Mouse (Mus musculus) cerebellum, adult 9-11 months (tissue): ENCODE measurements around the gene Akna.

ENCODE experiments used
- DNase-seq: peaks from one replicate; pipeline ENCODE4 v3.0.0; 2022

The Akna gene

GRCm38 (mm10) chr4:63409317-63409907 lies 6.3 kb upstream of the Akna start:
- no peak for DNase-seq

GRCm38 (mm10) chr4:63408649-63409048 lies 5.5 kb upstream of the Akna start:
- DNase-seq: no peak

GRCm38 (mm10) chr4:63408247-63408646 lies 5.1 kb upstream of the Akna start:
- no peak for DNase-seq

GRCm38 (mm10) chr4:63405683-63406082 lies 2.5 kb upstream of the Akna start:
- DNase-seq: no peak

- no peak for DNase-seq
These were observed 1.9 kb upstream of the Akna start for GRCm38 (mm10) chr4:63405051-63405450.

- DNase-seq: no peak
These were observed 1.1 kb upstream of the Akna start for GRCm38 (mm10) chr4:63404205-63404604.

GRCm38 (mm10) chr4:63402558-63402957 lies 596 bp downstream of the Akna start:
- DNase-seq: no peak

- no peak for DNase-seq
These were observed 1.1 kb downstream of the Akna start for GRCm38 (mm10) chr4:63402056-63402455.

GRCm38 (mm10) chr4:63401620-63402019 lies 1.5 kb downstream of the Akna start:
- DNase-seq: no peak

- no peak for DNase-seq
These were observed 2.4 kb downstream of the Akna start for GRCm38 (mm10) chr4:63400541-63401306.

- no peak for DNase-seq
These were observed 3.4 kb downstream of the Akna start for GRCm38 (mm10) chr4:63399691-63400270.

- DNase-seq: no peak
These were observed 4.1 kb downstream of the Akna start for GRCm38 (mm10) chr4:63398854-63399609.

GRCm38 (mm10) chr4:63397981-63398537 lies 5.1 kb downstream of the Akna start:
- no peak for DNase-seq

GRCm38 (mm10) chr4:63391322-63391721 lies 11.8 kb downstream of the Akna start:
- DNase-seq: no peak

- no peak for DNase-seq
These were observed 13.1 kb downstream of the Akna start for GRCm38 (mm10) chr4:63389887-63390528.

GRCm38 (mm10) chr4:63389121-63389886 lies 13.8 kb downstream of the Akna start:
- no peak for DNase-seq

- no peak for DNase-seq
These were observed 15.1 kb downstream of the Akna start for GRCm38 (mm10) chr4:63388029-63388428.

- no peak for DNase-seq
These were observed 17.4 kb downstream of the Akna start for GRCm38 (mm10) chr4:63385784-63386183.

GRCm38 (mm10) chr4:63385253-63385652 lies 17.9 kb downstream of the Akna start:
- DNase-seq: no peak

- no peak for DNase-seq
These were observed 18.9 kb downstream of the Akna start for GRCm38 (mm10) chr4:63384262-63384661.

GRCm38 (mm10) chr4:63383474-63383873 lies 19.7 kb downstream of the Akna start:
- no peak for DNase-seq
